Mouse (Mus musculus) limb, embryonic 12.5 days (tissue): ENCODE results near the gene Pdcd1lg2. TPM values are rescaled to one million over a fixed set of nuclear protein-coding genes. Genes with fewer than 3 reads are reported as not detected.
A peak's percentile ranks its signal among the peaks of the same experiment; 100 is the strongest.
"Not testable (repeated sequence)": the region's sequence is repeated elsewhere in the genome, so short reads cannot be mapped to it uniquely, and the experiment has no call there.

ENCODE experiments used
- ATAC-seq: fragments of 200-750 bp; cut with Nextera tagmentation; 2 replicates; pipeline ENCODE4 v1.8.0; 2017; ENCODE audit warnings: low read depth, moderate TSS enrichment; ENCODE audit not compliant: insufficient number of reproducible peaks, insufficient read depth, low FRiP score, low TSS enrichment
- H3K27ac ChIP-seq: fragments of 300-500 bp; sonication (generic); 2 replicates; pipeline ENCODE4 v1.5.1; 2016; ENCODE audit warnings: mild to moderate bottlenecking, moderate library complexity
- H3K27me3 ChIP-seq: fragments of 300-500 bp; sonication (generic); 2 replicates; pipeline ENCODE4 v1.6.1; 2016; ENCODE audit warnings: mild to moderate bottlenecking, moderate library complexity
- H3K36me3 ChIP-seq: fragments of 300-500 bp; sonication (generic); 2 replicates; pipeline ENCODE4 v1.6.1; 2016; ENCODE audit warnings: mild to moderate bottlenecking, moderate library complexity
- H3K4me1 ChIP-seq: fragments of 300-500 bp; sonication (generic); replicated peaks from 2 replicates; pipeline ENCODE4 v1.6.1; 2016
- H3K4me2 ChIP-seq: fragments of 300-500 bp; sonication (generic); 2 replicates; pipeline ENCODE4 v1.6.1; 2016; ENCODE audit warnings: mild to moderate bottlenecking, moderate library complexity
- H3K4me3 ChIP-seq: fragments of 300-500 bp; sonication (generic); replicated peaks from 2 replicates; pipeline ENCODE4 v1.5.1; 2016; ENCODE audit warnings: mild to moderate bottlenecking
- H3K9ac ChIP-seq: fragments of 300-500 bp; sonication (generic); replicated peaks from 2 replicates; pipeline ENCODE4 v1.6.1; 2016; ENCODE audit warnings: mild to moderate bottlenecking, moderate library complexity
- H3K9me3 ChIP-seq: fragments of 300-500 bp; sonication (generic); 2 replicates; pipeline ENCODE4 v1.6.1; 2016; ENCODE audit warnings: mild to moderate bottlenecking, moderate library complexity
- WGBS: fragments of 180-500 bp; shearing (Covaris S2); methylation state at CpG from one replicate; pipeline ENCODE4 v1.1.7; 2016; 5-methylcytosine and 5-hydroxymethylcytosine counted together
- polyA plus RNA-seq: library from polyadenylated mRNA; unstranded; fragments of >200 nt; fragmentation: Nextera tagmentation; extraction: Ambion mirVana; gene quantifications from 2 replicates; pipeline ENCODE4 v1.2.1, GENCODE M21; 2016

The Pdcd1lg2 gene
- polyA plus RNA-seq, 1 experiment from 2014 or later: not detected

GRCm38 (mm10) chr19:29403251-29403650 is 7.5 kb upstream of the Pdcd1lg2 start:
- no peaks in the 10 kb centered on the region for H3K36me3 ChIP-seq
- H3K4me2 ChIP-seq: no peak overlapping the region
- no peak overlapping the region for H3K4me3 ChIP-seq
- H3K9me3 ChIP-seq: no peaks in the 10 kb centered on the region
- no peaks in the 10 kb centered on the region for H3K27me3 ChIP-seq
- peaks cover 28% of the 10 kb centered on the region for H3K4me1 ChIP-seq
- H3K9ac ChIP-seq: no peak overlapping the region
- no peak overlapping the region for H3K27ac ChIP-seq
- no peak for ATAC-seq
- 68% methylated on average over 4 of the region's 4 CpGs for WGBS

- H3K36me3 ChIP-seq: no peaks in the 10 kb centered on the region
- no peak overlapping the region for H3K4me2 ChIP-seq
- WGBS: 25% methylated on average over 2 of the region's 2 CpGs
- peaks cover 35% of the 10 kb centered on the region for H3K4me1 ChIP-seq
- no peaks in the 10 kb centered on the region for H3K9me3 ChIP-seq
- H3K4me3 ChIP-seq: no peak overlapping the region
- no peak overlapping the region for H3K27ac ChIP-seq
- H3K9ac ChIP-seq: no peak overlapping the region
- no peaks in the 10 kb centered on the region for H3K27me3 ChIP-seq
- ATAC-seq: no peak
Observed at GRCm38 (mm10) chr19:29405388-29405787, 5.3 kb upstream of the Pdcd1lg2 start.

- no peaks in the 10 kb centered on the region for H3K9me3 ChIP-seq
- no peak for ATAC-seq
- no peaks in the 10 kb centered on the region for H3K36me3 ChIP-seq
- no peak overlapping the region for H3K4me3 ChIP-seq
- WGBS: 42% methylated on average over 18 of the region's 18 CpGs
- no peaks in the 10 kb centered on the region for H3K27me3 ChIP-seq
- no peak overlapping the region; the same call in 1 of the 2 replicates for H3K9ac ChIP-seq
- peak overlapping the region; percentile 9; the same call in 1 of the 2 replicates for H3K4me2 ChIP-seq
- no peak overlapping the region; the same call in 1 of the 2 replicates for H3K27ac ChIP-seq
- peaks cover 35% of the 10 kb centered on the region for H3K4me1 ChIP-seq
Observed at GRCm38 (mm10) chr19:29406042-29407017, 4.4 kb upstream of the Pdcd1lg2 start.

GRCm38 (mm10) chr19:29412476-29413420 is 2.0 kb downstream of the Pdcd1lg2 start:
- Histone ChIP-seq H3K27me3 (no peaks in the 10 kb centered on the region), H3K4me1 (peaks cover 15% of the 10 kb centered on the region; the same call in 1 of the 2 replicates), H3K9ac (no peak overlapping the region), H3K4me3 (no peak overlapping the region), H3K27ac (peak overlapping the region; percentile 85), H3K36me3 (no peaks in the 10 kb centered on the region), H3K9me3 (no peaks in the 10 kb centered on the region), H3K4me2 (no peak overlapping the region)
- 48% methylated on average over 6 of the region's 6 CpGs for WGBS
- peak; percentile 78; the same call in 1 of the 2 replicates for ATAC-seq

GRCm38 (mm10) chr19:29414513-29414912 is 3.8 kb downstream of the Pdcd1lg2 start:
- no peak for ATAC-seq
- Histone ChIP-seq H3K4me2 (no peak overlapping the region), H3K9ac (no peak overlapping the region), H3K27ac (no peak overlapping the region), H3K4me1 (peaks cover 6% of the 10 kb centered on the region; the same call in 1 of the 2 replicates), H3K9me3 (no peaks in the 10 kb centered on the region), H3K36me3 (no peaks in the 10 kb centered on the region), H3K27me3 (no peaks in the 10 kb centered on the region), H3K4me3 (no peak overlapping the region)
- WGBS: 93% methylated on average over 3 of the region's 3 CpGs

GRCm38 (mm10) chr19:29414917-29415316 is 4.2 kb downstream of the Pdcd1lg2 start:
- H3K9me3 ChIP-seq, H3K27me3 ChIP-seq, H3K4me2 ChIP-seq, ATAC-seq, H3K9ac ChIP-seq, H3K4me3 ChIP-seq, H3K4me1 ChIP-seq, H3K27ac ChIP-seq, H3K36me3 ChIP-seq: not testable (repeated sequence)

- H3K4me3 ChIP-seq: no peak overlapping the region
- H3K9ac ChIP-seq: no peak overlapping the region
- no peaks in the 10 kb centered on the region for H3K36me3 ChIP-seq
- no peaks in the 10 kb centered on the region for H3K27me3 ChIP-seq
- no peak overlapping the region for H3K4me2 ChIP-seq
- 80% methylated on average over 3 of the region's 3 CpGs for WGBS
- no peak overlapping the region for H3K27ac ChIP-seq
- H3K9me3 ChIP-seq: no peaks in the 10 kb centered on the region
- peaks cover 6% of the 10 kb centered on the region; the same call in 1 of the 2 replicates for H3K4me1 ChIP-seq
- ATAC-seq: no peak
Observed at GRCm38 (mm10) chr19:29416393-29416902, 5.7 kb downstream of the Pdcd1lg2 start.

GRCm38 (mm10) chr19:29417188-29417587 is 6.5 kb downstream of the Pdcd1lg2 start:
- Histone ChIP-seq H3K4me3 (no peak overlapping the region), H3K27me3 (no peaks in the 10 kb centered on the region), H3K36me3 (no peaks in the 10 kb centered on the region), H3K27ac (no peak overlapping the region), H3K4me1 (peaks cover 6% of the 10 kb centered on the region; the same call in 1 of the 2 replicates), H3K9ac (no peak overlapping the region), H3K9me3 (no peaks in the 10 kb centered on the region), H3K4me2 (no peak overlapping the region)
- ATAC-seq: no peak
- WGBS: 80% methylated on average over 2 of the region's 2 CpGs

- Histone ChIP-seq H3K27ac (no peak overlapping the region), H3K4me1 (peaks cover 6% of the 10 kb centered on the region; the same call in 1 of the 2 replicates), H3K4me2 (no peak overlapping the region), H3K27me3 (no peaks in the 10 kb centered on the region), H3K9me3 (no peaks in the 10 kb centered on the region), H3K4me3 (no peak overlapping the region), H3K9ac (no peak overlapping the region), H3K36me3 (no peaks in the 10 kb centered on the region)
- ATAC-seq: no peak
- 74% methylated on average over 2 of the region's 2 CpGs for WGBS
Observed at GRCm38 (mm10) chr19:29417894-29418293, 7.2 kb downstream of the Pdcd1lg2 start.

- no peak overlapping the region for H3K4me3 ChIP-seq
- no peak overlapping the region for H3K4me2 ChIP-seq
- H3K9ac ChIP-seq: no peak overlapping the region
- 59% methylated on average over 9 of the region's 9 CpGs for WGBS
- no peaks in the 10 kb centered on the region for H3K36me3 ChIP-seq
- no peak overlapping the region for H3K27ac ChIP-seq
- no peak for ATAC-seq
- no peaks in the 10 kb centered on the region for H3K9me3 ChIP-seq
- no peaks in the 10 kb centered on the region for H3K27me3 ChIP-seq
- peaks cover under 1% of the 10 kb centered on the region; the same call in 1 of the 2 replicates for H3K4me1 ChIP-seq
Observed at GRCm38 (mm10) chr19:29418661-29419115, 8.0 kb downstream of the Pdcd1lg2 start.
